Mouse (Mus musculus): ENCODE results near the gene Fbxo36. TPM values are rescaled to one million over a fixed set of nuclear protein-coding genes. Genes with fewer than 3 reads are reported as not detected.

Gene Fbxo36
- polyA plus RNA-seq, 1 experiment from 2014 or later, result 3.8 TPM

GRCm38 (mm10) chr1:84924134-84924533 is 84.5 kb downstream of the Fbxo36 start:
- no peak for ATAC-seq (ENCODE audit: low read depth)
- no peak overlapping the region for H3K4me3 ChIP-seq (ENCODE audit: low read depth, low read length)
- no peaks in the 10 kb centered on the region for H3K27me3 ChIP-seq (ENCODE audit: control insufficient read depth, insufficient read depth, low read length)
- H3K9ac ChIP-seq (replicated peaks; ENCODE audit: low read depth, low read length), result no peak overlapping the region
- no peak overlapping the region for H3K4me2 ChIP-seq (ENCODE audit: low read depth, low read length)
- no peak overlapping the region for H3K27ac ChIP-seq (ENCODE audit: low read depth, low read length)
- H3K4me1 ChIP-seq (ENCODE audit: control insufficient read depth, insufficient read depth, low read length), result no peaks in the 10 kb centered on the region
- H3K36me3 ChIP-seq (ENCODE audit: control insufficient read depth, insufficient read depth, low read length), result no peaks in the 10 kb centered on the region
- 84% methylated on average over 6 of the region's 6 CpGs for WGBS
- no peaks in the 10 kb centered on the region for H3K9me3 ChIP-seq (ENCODE audit: control insufficient read depth, low read length)

- H3K27ac ChIP-seq (ENCODE audit: low read depth, low read length), result no peak overlapping the region
- H3K4me2 ChIP-seq (ENCODE audit: low read depth, low read length), result no peak overlapping the region
- no peak overlapping the region for H3K9ac ChIP-seq (replicated peaks; ENCODE audit: low read depth, low read length)
- WGBS, result 88% methylated on average over 9 of the region's 9 CpGs
- no peaks in the 10 kb centered on the region for H3K4me1 ChIP-seq (ENCODE audit: control insufficient read depth, insufficient read depth, low read length)
- no peaks in the 10 kb centered on the region for H3K27me3 ChIP-seq (ENCODE audit: control insufficient read depth, insufficient read depth, low read length)
- ATAC-seq (ENCODE audit: low read depth), result no peak
- no peak overlapping the region for H3K4me3 ChIP-seq (ENCODE audit: low read depth, low read length)
- H3K9me3 ChIP-seq (ENCODE audit: control insufficient read depth, low read length), result no peaks in the 10 kb centered on the region
- H3K36me3 ChIP-seq (ENCODE audit: control insufficient read depth, insufficient read depth, low read length), result no peaks in the 10 kb centered on the region
Measured at GRCm38 (mm10) chr1:84925599-84925998, 86.0 kb downstream of the Fbxo36 start.

- WGBS, result 14% methylated on average over 22 of the region's 22 CpGs
- Histone ChIP-seq H3K9me3 (ENCODE audit: control insufficient read depth, low read length) (no peaks in the 10 kb centered on the region), H3K27ac (ENCODE audit: low read depth, low read length) (peak overlapping the region; percentile 89), H3K27me3 (ENCODE audit: control insufficient read depth, insufficient read depth, low read length) (no peaks in the 10 kb centered on the region; the same call in 1 of the 2 replicates), H3K4me2 (ENCODE audit: low read depth, low read length) (peak overlapping the region; percentile 74), H3K4me1 (ENCODE audit: control insufficient read depth, insufficient read depth, low read length) (no peaks in the 10 kb centered on the region), H3K4me3 (ENCODE audit: low read depth, low read length) (peak overlapping the region; percentile 56), H3K36me3 (ENCODE audit: control insufficient read depth, insufficient read depth, low read length) (no peaks in the 10 kb centered on the region), H3K9ac (replicated peaks; ENCODE audit: low read depth, low read length) (peak overlapping the region; percentile 77)
- peak; percentile 8; the same call in 1 of the 2 replicates for ATAC-seq (ENCODE audit: low read depth)
Measured at GRCm38 (mm10) chr1:84933472-84934150, 94.0 kb downstream of the Fbxo36 start.

- H3K27me3 ChIP-seq (ENCODE audit: control insufficient read depth, insufficient read depth, low read length), result no peaks in the 10 kb centered on the region; the same call in 1 of the 2 replicates
- H3K36me3 ChIP-seq (ENCODE audit: control insufficient read depth, insufficient read depth, low read length), result no peaks in the 10 kb centered on the region
- H3K9ac ChIP-seq (replicated peaks; ENCODE audit: low read depth, low read length), result peak overlapping the region; percentile 77
- H3K4me1 ChIP-seq (ENCODE audit: control insufficient read depth, insufficient read depth, low read length), result no peaks in the 10 kb centered on the region
- H3K9me3 ChIP-seq (ENCODE audit: control insufficient read depth, low read length), result no peaks in the 10 kb centered on the region
- no peak for ATAC-seq (ENCODE audit: low read depth)
- peak overlapping the region; percentile 89 for H3K27ac ChIP-seq (ENCODE audit: low read depth, low read length)
- H3K4me2 ChIP-seq (ENCODE audit: low read depth, low read length), result peak overlapping the region; percentile 74
- H3K4me3 ChIP-seq (ENCODE audit: low read depth, low read length), result peak overlapping the region; percentile 56
- WGBS, result 1% methylated on average over 12 of the region's 12 CpGs
Measured at GRCm38 (mm10) chr1:84934151-84934502, 94.5 kb downstream of the Fbxo36 start.

GRCm38 (mm10) chr1:84934503-84935333 is 95.1 kb downstream of the Fbxo36 start, which contains the start of gene Slc16a14:
Gene Slc16a14 (minus strand): TSS chr1:84935134.
- H3K9me3 ChIP-seq (ENCODE audit: control insufficient read depth, low read length), result no peaks in the 10 kb centered on the region
- H3K4me1 ChIP-seq (ENCODE audit: control insufficient read depth, insufficient read depth, low read length), result no peaks in the 10 kb centered on the region
- ATAC-seq (ENCODE audit: low read depth), result peak; percentile 91
- H3K4me3 ChIP-seq (ENCODE audit: low read depth, low read length), result peak within 1 kb of the TSS; percentile 56
- H3K4me2 ChIP-seq (ENCODE audit: low read depth, low read length), result peak within 1 kb of the TSS; percentile 74
- peak within 1 kb of the TSS; percentile 77 for H3K9ac ChIP-seq (replicated peaks; ENCODE audit: low read depth, low read length)
- peak within 1 kb of the TSS; percentile 89 for H3K27ac ChIP-seq (ENCODE audit: low read depth, low read length)
- under 1% methylated on average over 56 of the region's 59 CpGs for WGBS
- H3K27me3 ChIP-seq (ENCODE audit: control insufficient read depth, insufficient read depth, low read length), result no peaks in the 10 kb centered on the region; the same call in 1 of the 2 replicates
- H3K36me3 ChIP-seq (ENCODE audit: control insufficient read depth, insufficient read depth, low read length), result no peaks in the 10 kb centered on the region

GRCm38 (mm10) chr1:84935668-84936067 is 96.0 kb downstream of the Fbxo36 start:
- Histone ChIP-seq H3K27me3 (ENCODE audit: control insufficient read depth, insufficient read depth, low read length) (no peaks in the 10 kb centered on the region; the same call in 1 of the 2 replicates), H3K4me1 (ENCODE audit: control insufficient read depth, insufficient read depth, low read length) (no peaks in the 10 kb centered on the region), H3K9ac (replicated peaks; ENCODE audit: low read depth, low read length) (no peak overlapping the region), H3K9me3 (ENCODE audit: control insufficient read depth, low read length) (no peaks in the 10 kb centered on the region), H3K36me3 (ENCODE audit: control insufficient read depth, insufficient read depth, low read length) (no peaks in the 10 kb centered on the region), H3K4me3 (ENCODE audit: low read depth, low read length) (no peak overlapping the region; the same call in 1 of the 2 replicates), H3K4me2 (ENCODE audit: low read depth, low read length) (peak overlapping the region; percentile 74), H3K27ac (ENCODE audit: low read depth, low read length) (no peak overlapping the region)
- no peak for ATAC-seq (ENCODE audit: low read depth)
- 72% methylated on average over 9 of the region's 9 CpGs for WGBS

- H3K4me1 ChIP-seq (ENCODE audit: control insufficient read depth, insufficient read depth, low read length), result no peaks in the 10 kb centered on the region
- H3K9ac ChIP-seq (replicated peaks; ENCODE audit: low read depth, low read length), result no peak overlapping the region
- no peak overlapping the region for H3K4me3 ChIP-seq (ENCODE audit: low read depth, low read length)
- 94% methylated on average over 19 of the region's 19 CpGs for WGBS
- H3K36me3 ChIP-seq (ENCODE audit: control insufficient read depth, insufficient read depth, low read length), result no peaks in the 10 kb centered on the region
- no peak for ATAC-seq (ENCODE audit: low read depth)
- H3K27me3 ChIP-seq (ENCODE audit: control insufficient read depth, insufficient read depth, low read length), result no peaks in the 10 kb centered on the region; the same call in 1 of the 2 replicates
- no peak overlapping the region for H3K4me2 ChIP-seq (ENCODE audit: low read depth, low read length)
- no peak overlapping the region for H3K27ac ChIP-seq (ENCODE audit: low read depth, low read length)
- H3K9me3 ChIP-seq (ENCODE audit: control insufficient read depth, low read length), result no peaks in the 10 kb centered on the region
Measured at GRCm38 (mm10) chr1:84936716-84937510, 97.3 kb downstream of the Fbxo36 start.

- no peak overlapping the region for H3K27ac ChIP-seq (ENCODE audit: low read depth, low read length)
- no peak overlapping the region for H3K4me3 ChIP-seq (ENCODE audit: low read depth, low read length)
- no peaks in the 10 kb centered on the region for H3K27me3 ChIP-seq (ENCODE audit: control insufficient read depth, insufficient read depth, low read length)
- no peaks in the 10 kb centered on the region for H3K36me3 ChIP-seq (ENCODE audit: control insufficient read depth, insufficient read depth, low read length)
- no peak overlapping the region for H3K9ac ChIP-seq (replicated peaks; ENCODE audit: low read depth, low read length)
- no peak overlapping the region for H3K4me2 ChIP-seq (ENCODE audit: low read depth, low read length)
- no peaks in the 10 kb centered on the region for H3K4me1 ChIP-seq (ENCODE audit: control insufficient read depth, insufficient read depth, low read length)
- no peaks in the 10 kb centered on the region for H3K9me3 ChIP-seq (ENCODE audit: control insufficient read depth, low read length)
- WGBS, result 84% methylated on average over 4 of the region's 4 CpGs
- ATAC-seq (ENCODE audit: low read depth), result no peak
Measured at GRCm38 (mm10) chr1:84939466-84939865, 99.8 kb downstream of the Fbxo36 start.
